Comparison of ENCODE assay signal across 7 mouse cellular contexts in the genomic region with DNA sequence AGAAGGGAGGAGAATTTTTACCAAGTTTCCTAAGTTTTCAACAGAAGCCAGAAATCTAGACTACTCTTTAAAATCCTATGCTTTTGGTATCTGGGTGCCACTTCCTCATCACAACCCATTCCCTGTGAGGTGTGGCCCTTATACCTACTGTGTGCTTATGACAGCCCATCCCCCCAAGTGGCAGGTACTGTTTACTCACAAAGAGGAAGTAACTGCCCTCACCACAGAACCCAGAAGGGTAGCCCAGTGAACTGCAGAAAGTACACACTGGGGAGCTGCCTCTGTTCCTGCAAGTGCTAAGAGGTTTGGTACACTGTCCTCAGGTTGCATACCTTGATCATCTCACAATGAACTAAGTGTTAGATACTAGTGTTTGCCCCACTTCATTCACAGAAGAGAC. TPM values are rescaled to one million over a fixed set of nuclear protein-coding genes. Genes with fewer than 3 reads are reported as not detected.
DNase-seq lines count a peak whose midpoint lies in the region; ATAC-seq and TF ChIP-seq lines count a peak whose summit lies in the region.

No protein-coding gene starts in this region.

- H3K36me3 ChIP-seq in forebrain, postnatal 0 days (ENCODE audit: insufficient read depth), result no peaks in the 10 kb centered on the region; the same call in 1 of the 2 replicates
- H3K36me3 ChIP-seq in lung, embryonic 15.5 days, result no peaks in the 10 kb centered on the region
- H3K36me3 ChIP-seq in stomach, embryonic 16.5 days (ENCODE audit: control insufficient read depth, insufficient read depth, low read length), result no peaks in the 10 kb centered on the region

- no peak for TF ChIP-seq POLR2A in lung, adult 2 months (IDR thresholded peaks at IDR 0.05; ENCODE audit: borderline replicate concordance, extremely low read depth, low read depth, low read length)

- H3K4me1 ChIP-seq in lung, adult 2 months (ENCODE audit: control insufficient read depth, insufficient read depth, low read length), result peaks cover 16% of the 10 kb centered on the region
- peaks cover 10% of the 10 kb centered on the region; the same call in 1 of the 2 replicates for H3K4me1 ChIP-seq in forebrain, postnatal 0 days (ENCODE audit: insufficient read depth)
- peaks cover 40% of the 10 kb centered on the region for H3K4me1 ChIP-seq in lung, embryonic 15.5 days
- H3K4me1 ChIP-seq in stomach, embryonic 16.5 days (ENCODE audit: control insufficient read depth, insufficient read depth, low read length), result peaks cover 25% of the 10 kb centered on the region

- no peaks in the 10 kb centered on the region for H3K27me3 ChIP-seq in forebrain, postnatal 0 days (ENCODE audit: insufficient read depth, low read length)
- no peaks in the 10 kb centered on the region for H3K27me3 ChIP-seq in lung, embryonic 15.5 days
- H3K27me3 ChIP-seq in stomach, embryonic 16.5 days (ENCODE audit: control insufficient read depth, insufficient read depth, low read length), result no peaks in the 10 kb centered on the region

- no peak for ATAC-seq in forebrain, postnatal 0 days
- no peak for ATAC-seq in lung, embryonic 15.5 days (ENCODE audit: borderline replicate concordance, extremely low read depth, low FRiP score, low TSS enrichment)
- ATAC-seq in stomach, embryonic 16.5 days (ENCODE audit: insufficient read depth, low FRiP score), result no peak

- peak overlapping the region; percentile 87; the same call in 1 of the 2 replicates for H3K4me2 ChIP-seq in forebrain, postnatal 0 days (ENCODE audit: low read depth)
- peak overlapping the region; percentile 89; the same call in 1 of the 2 replicates for H3K4me2 ChIP-seq in lung, embryonic 15.5 days
- peak overlapping the region; percentile 98 for H3K4me2 ChIP-seq in stomach, embryonic 16.5 days (ENCODE audit: low read depth, low read length)

- peak; percentile 44 to 55 for DNase-seq in lung, adult 18-20 months
- DNase-seq in lung, adult 2 months, result no peak
- DNase-seq in forebrain, postnatal 0 days, result no peak
- no peak for DNase-seq in cerebellum, adult 9-10 months
- no peak for DNase-seq in right cerebral cortex, postnatal 4 days

- H3K9me3 ChIP-seq in forebrain, postnatal 0 days (ENCODE audit: low read length), result no peaks in the 10 kb centered on the region
- no peaks in the 10 kb centered on the region for H3K9me3 ChIP-seq in lung, embryonic 15.5 days
- no peaks in the 10 kb centered on the region for H3K9me3 ChIP-seq in stomach, embryonic 16.5 days (replicated peaks; ENCODE audit: control insufficient read depth, low read length)

- TF ChIP-seq CTCF in lung, adult 2 months (IDR thresholded peaks at IDR 0.05; ENCODE audit: insufficient read depth, low read length), result no peak
- no peak for TF ChIP-seq CTCF in forebrain, postnatal 0 days (IDR thresholded peaks at IDR 0.05; ENCODE audit: low read depth)

- H3K4me3 ChIP-seq in lung, adult 2 months (replicated peaks; ENCODE audit: extremely low read depth, low read depth, low read length), result no peak overlapping the region
- H3K4me3 ChIP-seq in forebrain, postnatal 0 days (ENCODE audit: low read depth, low read length), result no peak overlapping the region
- H3K4me3 ChIP-seq in lung, embryonic 15.5 days, result peak overlapping the region; percentile 96
- H3K4me3 ChIP-seq in stomach, embryonic 16.5 days (replicated peaks; ENCODE audit: low read length), result peak overlapping the region; percentile 99

- H3K9ac ChIP-seq in forebrain, postnatal 0 days, result no peak overlapping the region
- H3K9ac ChIP-seq in lung, embryonic 15.5 days, result peak overlapping the region; percentile 96; the same call in 1 of the 2 replicates
- peak overlapping the region; percentile 89; the same call in 1 of the 2 replicates for H3K9ac ChIP-seq in stomach, embryonic 16.5 days (ENCODE audit: low read length)

- H3K27ac ChIP-seq in forebrain, postnatal 0 days (ENCODE audit: low read depth, low read length), result no peak overlapping the region
- no peak overlapping the region for H3K27ac ChIP-seq in lung, embryonic 15.5 days
- peak overlapping the region; percentile 93; the same call in 1 of the 2 replicates for H3K27ac ChIP-seq in stomach, embryonic 16.5 days (ENCODE audit: low read length)

RNA-seq across cellular contexts. Expression of a gene that starts 2.0 kb away (rescaled TPM):
- 256 and 338 TPM in 2 replicates for polyA plus RNA-seq in lung, adult 2 months (2012; rRNA removed)
- total RNA-seq in forebrain, postnatal 0 days (2014; rRNA removed), result 48.5 and 56.3 TPM in 2 replicates
- 42.0 and 50.8 TPM in 2 replicates for polyA plus RNA-seq in forebrain, postnatal 0 days (2015; fragmentation: Nextera tagmentation; extraction: Ambion mirVana)
- polyA plus RNA-seq in lung, embryonic 15.5 days (2015; fragmentation: Nextera tagmentation; extraction: Ambion mirVana), result 52.2 and 53.0 TPM in 2 replicates
- polyA plus RNA-seq in stomach, embryonic 16.5 days (2015; fragmentation: Nextera tagmentation; extraction: Ambion mirVana), result 52.5 and 56.5 TPM in 2 replicates

RNA-seq across cellular contexts. Expression of a gene that starts 9.5 kb away (rescaled TPM):
- polyA plus RNA-seq in lung, adult 2 months (2012; rRNA removed), result 0.05 and 1.1 TPM in 2 replicates
- 0.76 and 0.85 TPM in 2 replicates for total RNA-seq in forebrain, postnatal 0 days (2014; rRNA removed)
- polyA plus RNA-seq in forebrain, postnatal 0 days (2015; fragmentation: Nextera tagmentation; extraction: Ambion mirVana), result 0.24 and 0.53 TPM in 2 replicates
- 0.10 and 0.13 TPM in 2 replicates for polyA plus RNA-seq in lung, embryonic 15.5 days (2015; fragmentation: Nextera tagmentation; extraction: Ambion mirVana)
- 9.6 and 9.9 TPM in 2 replicates for polyA plus RNA-seq in stomach, embryonic 16.5 days (2015; fragmentation: Nextera tagmentation; extraction: Ambion mirVana)

RNA-seq across cellular contexts. Expression of a gene that starts 57.9 kb away (rescaled TPM):
- polyA plus RNA-seq in lung, adult 2 months (2012; rRNA removed), result 0.07 and 0.09 TPM in 2 replicates
- total RNA-seq in forebrain, postnatal 0 days (2014; rRNA removed), result 213 and 219 TPM in 2 replicates
- 37.1 and 39.0 TPM in 2 replicates for polyA plus RNA-seq in forebrain, postnatal 0 days (2015; fragmentation: Nextera tagmentation; extraction: Ambion mirVana)
- 0.24 and 0.42 TPM in 2 replicates for polyA plus RNA-seq in lung, embryonic 15.5 days (2015; fragmentation: Nextera tagmentation; extraction: Ambion mirVana)
- polyA plus RNA-seq in stomach, embryonic 16.5 days (2015; fragmentation: Nextera tagmentation; extraction: Ambion mirVana), result 0.19 and 0.22 TPM in 2 replicates

Comparison
In these comparisons a context has a peak if more than half of its experiments do, and no peak if none do; other contexts are left out.
1. DNase-seq: peak in lung, adult 18-20 months (2 of 2); none in lung, adult 2 months (single experiment), forebrain, postnatal 0 days (single experiment), cerebellum, adult 9-10 months (single experiment) and right cerebral cortex, postnatal 4 days (single experiment).
2. H3K4me3 ChIP-seq: peak in lung, embryonic 15.5 days (single experiment) and stomach, embryonic 16.5 days (single experiment); none in lung, adult 2 months (single experiment) and forebrain, postnatal 0 days (single experiment).
3. RNA of a gene that starts 57.9 kb away (polyA plus RNA-seq): 37.1 to 39.0 TPM in forebrain, postnatal 0 days; 0.24 to 0.42 TPM in lung, embryonic 15.5 days, 0.19 to 0.22 TPM in stomach, embryonic 16.5 days and 0.07 to 0.09 TPM in lung, adult 2 months; every median in the first group is over 10 times any median in the second.
4. Peak in every context shown above with its lines, with median percentiles within 50 percentile points of each other: H3K4me2 ChIP-seq.